Mouse (Mus musculus): ENCODE measurements around the gene Myadml2.

- TF ChIP-seq JUND (IDR thresholded peaks at IDR 0.05; ENCODE audit: low read depth, low read length) = no peak
- TF ChIP-seq EP300 (IDR thresholded peaks at IDR 0.05; ENCODE audit: low read depth in 1 of 2, low read length in 2 of 2) = no peak
- TF ChIP-seq HCFC1 (IDR thresholded peaks at IDR 0.05; ENCODE audit: low read depth, low read length) = no peak
- no peak for TF ChIP-seq UBTF (IDR thresholded peaks at IDR 0.05; ENCODE audit: borderline replicate concordance, insufficient read depth, low read depth, low read length)
- no peak for TF ChIP-seq POLR2AphosphoS5 (IDR thresholded peaks at IDR 0.05; ENCODE audit: borderline replicate concordance, low read depth, low read length)
- TF ChIP-seq CTCF (IDR thresholded peaks at IDR 0.05 in 2 of 3, conservative IDR thresholded peaks at IDR 0.05 in 1 of 3; ENCODE audit: control insufficient read depth in 1 of 3, insufficient read depth in 1 of 3, low read depth in 2 of 3, low read length in 3 of 3, poor library complexity in 1 of 3, severe bottlenecking in 1 of 3) = no peak
- no peak for TF ChIP-seq POLR2AphosphoS2 (IDR thresholded peaks at IDR 0.05; ENCODE audit: low read length)
- no peak for TF ChIP-seq ZNF384 (IDR thresholded peaks at IDR 0.05; ENCODE audit: low read depth, low read length)
- no peak for TF ChIP-seq POLR2A (IDR thresholded peaks at IDR 0.05; ENCODE audit: control insufficient read depth in 1 of 2, insufficient read depth in 1 of 2, low read depth in 1 of 2, low read length in 2 of 2, poor library complexity in 1 of 2)
- no peak for TF ChIP-seq CHD2 (IDR thresholded peaks at IDR 0.05; ENCODE audit: low read length)
- no peak for TF ChIP-seq MAZ (IDR thresholded peaks at IDR 0.05; ENCODE audit: low read depth, low read length)
- TF ChIP-seq MYC (IDR thresholded peaks at IDR 0.05; ENCODE audit: low read depth, low read length) = no peak
- TF ChIP-seq ELF1 (IDR thresholded peaks at IDR 0.05; ENCODE audit: low read depth, low read length) = no peak
These were observed 48.9 kb downstream of the Myadml2 start for GRCm38 (mm10) chr11:120598990-120599549.

Measured in MEL (cell line).